Mouse (Mus musculus) naive thymus-derived CD4-positive, alpha-beta T cell, adult 5 months (primary cell): ENCODE data around the gene Rap1gap. TPM values are rescaled to one million over a fixed set of nuclear protein-coding genes. Genes with fewer than 3 reads are reported as not detected.

Experiments used
- polyA plus RNA-seq: library from polyadenylated mRNA; unstranded; fragments of 100-300 nt; shearing (Covaris generic); gene quantifications from one replicate; pipeline ENCODE4 v1.2.1, GENCODE M21; 2017

Gene Rap1gap
- not detected for polyA plus RNA-seq

DNA sequence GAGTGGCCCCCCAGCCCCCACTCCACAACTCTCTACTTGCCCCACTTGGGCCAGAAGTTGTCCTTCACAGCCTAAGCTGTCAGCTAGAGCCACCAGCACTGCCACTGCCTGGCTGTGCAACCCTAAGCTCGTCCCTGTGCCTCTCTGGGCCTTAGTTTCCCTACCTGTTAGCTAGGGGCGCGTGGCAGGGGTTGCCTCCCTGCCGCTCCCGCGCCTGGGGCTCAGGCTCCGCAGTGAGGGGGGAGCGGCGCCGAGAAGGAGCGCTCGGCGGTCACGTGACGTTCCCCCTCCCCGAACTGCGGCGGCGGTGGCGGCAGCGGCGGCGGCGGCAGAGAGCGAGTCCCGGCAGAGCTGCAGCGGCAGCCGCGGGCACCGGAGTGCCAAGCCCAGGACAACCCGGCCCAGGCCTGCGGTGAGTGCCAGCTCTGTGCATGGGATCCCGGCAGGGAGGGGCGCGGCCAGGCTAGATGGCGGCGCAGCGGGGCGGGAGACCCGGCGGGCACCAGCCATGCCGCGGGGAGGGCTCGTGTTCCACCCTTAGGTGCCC is at the start of gene Rap1gap:
Gene Rap1gap (plus strand): TSS at position 294 of the 547 bp plus-strand sequence.

Other genes with a start within 250 kb of the Rap1gap start
- not detected for gene Cela3b, start 234.2 kb upstream of the Rap1gap start, polyA plus RNA-seq
- not detected for gene 1700013G24Rik, start 211.4 kb upstream of the Rap1gap start, polyA plus RNA-seq
- not detected for gene Hspg2, start 196.0 kb upstream of the Rap1gap start, polyA plus RNA-seq
- not detected for gene Ldlrad2, start 90.2 kb upstream of the Rap1gap start, polyA plus RNA-seq
- 96.2 TPM for gene Usp48, start 71.0 kb upstream of the Rap1gap start, polyA plus RNA-seq
- gene Alpl, start 131.7 kb downstream of the Rap1gap start, polyA plus RNA-seq, result not detected
- 24.7 TPM for gene Ece1, start 197.5 kb downstream of the Rap1gap start, polyA plus RNA-seq